Mouse (Mus musculus): ENCODE results near the gene Tspo2. TPM values are rescaled to one million over a fixed set of nuclear protein-coding genes. Genes with fewer than 3 reads are reported as not detected.

Gene Tspo2
- polyA plus RNA-seq, 1 experiment from 2014 or later, result 3.1 TPM

DNA sequence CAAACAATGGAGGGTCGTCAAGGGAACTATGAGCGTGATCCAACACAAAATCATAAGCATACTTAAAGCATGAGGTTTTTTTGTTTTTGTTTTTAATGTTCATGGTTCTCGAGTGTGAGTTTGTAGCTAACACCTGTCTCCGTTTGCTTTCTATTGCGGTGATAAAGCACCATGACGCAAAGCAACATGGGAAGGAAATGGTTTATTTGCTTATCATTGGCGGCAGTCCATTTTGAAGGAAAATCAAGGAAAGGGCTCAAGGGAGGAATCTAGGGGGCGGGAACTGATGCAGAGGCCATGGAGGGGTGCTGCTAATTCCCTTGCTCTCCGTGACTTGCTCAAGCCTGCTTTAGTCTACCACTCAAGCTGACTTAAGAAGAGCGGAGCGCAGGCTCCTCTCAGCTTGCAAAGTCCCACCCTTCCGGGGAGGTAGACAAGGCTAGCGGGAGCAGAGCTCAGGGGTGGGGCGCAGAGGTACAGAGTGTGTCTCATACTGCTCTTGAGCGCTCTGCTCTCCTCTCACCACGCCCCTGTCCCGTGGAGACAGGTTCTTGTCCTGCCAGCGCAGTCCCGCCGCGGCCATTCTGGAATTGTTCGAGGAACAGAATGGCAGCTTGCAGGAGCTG lies 15.6 kb upstream of the Tspo2 start:
- 23% methylated on average over 22 of the region's 22 CpGs for WGBS
- ATAC-seq (peak; percentile 68), DNase-seq (ENCODE audit: low spot score) (peak; percentile 36)
- H3K36me3 ChIP-seq (ENCODE audit: insufficient read depth, low read length), result no peaks in the 10 kb centered on the region
- TF ChIP-seq CTCF (IDR thresholded peaks at IDR 0.05) (no peak), EP300 (IDR thresholded peaks at IDR 0.05) (no peak)
- H3K27ac ChIP-seq (ENCODE audit: low read length), result 0 out of 2 replicates have a peak overlapping the region, but pooled peaks have one; percentile 4
- H3K9me3 ChIP-seq (ENCODE audit: low read length), result no peaks in the 10 kb centered on the region
- no peaks in the 10 kb centered on the region for H3K27me3 ChIP-seq (replicated peaks; ENCODE audit: insufficient read depth, low read length)
- no peaks in the 10 kb centered on the region for H3K4me1 ChIP-seq (ENCODE audit: insufficient read depth, low read depth, low read length)
- no peak overlapping the region for H3K9ac ChIP-seq (replicated peaks; ENCODE audit: low read depth)
- peak overlapping the region; percentile 47 for H3K4me2 ChIP-seq (replicated peaks; ENCODE audit: low read depth, low read length)
- H3K4me3 ChIP-seq (ENCODE audit: low read depth, low read length), result no peak overlapping the region

DNA sequence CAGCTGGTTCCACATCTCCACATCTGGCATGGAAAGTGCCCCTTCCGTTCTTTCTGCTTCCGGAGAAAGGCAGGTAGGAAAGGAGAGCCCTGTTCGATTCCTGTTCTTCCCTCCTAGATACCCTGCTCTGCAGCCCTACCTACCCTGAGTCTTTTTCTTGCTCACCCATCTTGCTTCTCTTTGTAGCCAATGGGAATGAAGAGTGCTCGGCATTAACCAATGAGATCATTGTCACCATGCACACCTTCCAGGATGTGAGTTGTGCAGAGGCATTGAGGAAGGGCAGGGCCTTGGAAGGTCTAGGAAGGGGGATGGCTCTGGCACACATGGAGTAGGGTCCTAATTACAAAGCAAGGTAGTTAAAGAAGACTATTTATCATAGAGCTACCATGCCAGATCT lies 12.1 kb upstream of the Tspo2 start:
- Histone ChIP-seq H3K4me2 (replicated peaks; ENCODE audit: low read depth, low read length) (no peak overlapping the region), H3K4me1 (ENCODE audit: insufficient read depth, low read depth, low read length) (no peaks in the 10 kb centered on the region), H3K9ac (replicated peaks; ENCODE audit: low read depth) (no peak overlapping the region), H3K27ac (ENCODE audit: low read length) (no peak overlapping the region), H3K9me3 (ENCODE audit: low read length) (no peaks in the 10 kb centered on the region), H3K27me3 (replicated peaks; ENCODE audit: insufficient read depth, low read length) (no peaks in the 10 kb centered on the region), H3K4me3 (ENCODE audit: low read depth, low read length) (no peak overlapping the region), H3K36me3 (ENCODE audit: insufficient read depth, low read length) (no peaks in the 10 kb centered on the region)
- DNase-seq (ENCODE audit: low spot score) (no peak), ATAC-seq (no peak)
- TF ChIP-seq CTCF (IDR thresholded peaks at IDR 0.05) (no peak), EP300 (IDR thresholded peaks at IDR 0.05) (no peak)
- WGBS, result 88% methylated on average over 4 of the region's 4 CpGs

DNA sequence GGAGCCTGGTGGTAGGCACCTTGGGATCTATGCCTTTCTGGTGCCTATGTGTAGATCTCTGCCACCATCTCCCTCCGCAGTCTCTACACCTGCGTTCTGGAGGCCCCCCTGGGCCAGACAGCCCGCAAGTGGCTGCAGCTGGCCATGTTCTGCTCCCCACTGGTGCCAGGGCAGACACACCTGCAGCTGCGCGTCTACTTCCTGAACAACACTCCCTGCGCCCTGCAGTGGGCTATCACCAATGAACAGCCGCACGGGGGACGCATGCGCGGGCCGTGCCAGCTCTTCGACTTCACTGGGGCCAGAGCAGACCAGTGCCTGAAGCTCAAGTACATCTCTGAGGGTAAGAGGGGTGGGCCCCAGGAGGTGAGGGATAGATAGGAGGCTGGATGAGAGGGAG lies 10.8 kb upstream of the Tspo2 start:
- H3K9ac ChIP-seq (replicated peaks; ENCODE audit: low read depth), result no peak overlapping the region
- ATAC-seq (no peak), DNase-seq (ENCODE audit: low spot score) (no peak)
- no peak overlapping the region for H3K27ac ChIP-seq (ENCODE audit: low read length)
- H3K36me3 ChIP-seq (ENCODE audit: insufficient read depth, low read length), result no peaks in the 10 kb centered on the region
- no peaks in the 10 kb centered on the region for H3K27me3 ChIP-seq (replicated peaks; ENCODE audit: insufficient read depth, low read length)
- no peaks in the 10 kb centered on the region for H3K4me1 ChIP-seq (ENCODE audit: insufficient read depth, low read depth, low read length)
- H3K9me3 ChIP-seq (ENCODE audit: low read length), result no peaks in the 10 kb centered on the region
- TF ChIP-seq CTCF (IDR thresholded peaks at IDR 0.05) (no peak), EP300 (IDR thresholded peaks at IDR 0.05) (no peak)
- no peak overlapping the region for H3K4me2 ChIP-seq (replicated peaks; ENCODE audit: low read depth, low read length)
- WGBS, result 94% methylated on average over 13 of the region's 13 CpGs
- no peak overlapping the region for H3K4me3 ChIP-seq (ENCODE audit: low read depth, low read length)

DNA sequence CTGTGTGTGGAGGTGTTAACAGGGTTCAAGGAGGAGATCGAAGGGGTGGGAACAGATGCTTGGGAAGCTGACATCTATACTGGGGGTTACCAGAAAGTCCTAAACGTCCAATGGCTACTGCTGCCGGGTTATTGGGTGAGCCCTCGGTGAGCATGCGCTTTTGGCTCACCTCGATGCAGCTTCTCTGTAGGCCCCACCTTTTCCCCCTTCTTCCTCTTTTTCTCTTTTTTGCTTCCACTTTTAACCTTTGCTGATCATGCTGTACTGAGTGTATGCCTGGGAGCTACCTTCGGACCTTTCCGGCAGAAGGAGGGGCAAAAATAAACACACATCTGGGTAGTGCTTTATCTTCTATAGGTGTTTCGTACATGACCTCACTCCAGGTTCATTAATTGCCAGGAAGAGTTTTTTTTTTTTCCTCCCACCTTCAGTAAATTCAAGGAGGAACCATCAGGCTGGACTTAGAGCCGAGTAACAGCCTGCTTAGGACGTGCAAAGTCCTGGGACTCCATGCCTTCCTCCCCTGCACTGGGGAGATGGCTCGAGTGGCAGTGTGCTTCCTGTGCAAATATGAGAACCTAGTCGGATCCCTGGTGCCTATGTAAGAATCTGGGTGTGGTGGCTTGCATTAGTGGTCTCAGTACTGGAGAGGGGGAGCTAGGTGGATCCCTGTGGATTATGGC lies 6.8 kb upstream of the Tspo2 start:
- H3K36me3 ChIP-seq (ENCODE audit: insufficient read depth, low read length), result no peaks in the 10 kb centered on the region
- 51% methylated on average over 13 of the region's 13 CpGs for WGBS
- no peaks in the 10 kb centered on the region for H3K27me3 ChIP-seq (replicated peaks; ENCODE audit: insufficient read depth, low read length)
- no peak overlapping the region for H3K27ac ChIP-seq (ENCODE audit: low read length)
- no peak overlapping the region for H3K4me2 ChIP-seq (replicated peaks; ENCODE audit: low read depth, low read length)
- ATAC-seq, result no peak
- TF ChIP-seq CTCF (IDR thresholded peaks at IDR 0.05) (no peak), EP300 (IDR thresholded peaks at IDR 0.05) (no peak)
- H3K9me3 ChIP-seq (ENCODE audit: low read length), result no peaks in the 10 kb centered on the region
- H3K4me3 ChIP-seq (ENCODE audit: low read depth, low read length), result no peak overlapping the region
- no peak for DNase-seq (ENCODE audit: low spot score)
- H3K9ac ChIP-seq (replicated peaks; ENCODE audit: low read depth), result no peak overlapping the region
- no peaks in the 10 kb centered on the region for H3K4me1 ChIP-seq (ENCODE audit: insufficient read depth, low read depth, low read length)

DNA sequence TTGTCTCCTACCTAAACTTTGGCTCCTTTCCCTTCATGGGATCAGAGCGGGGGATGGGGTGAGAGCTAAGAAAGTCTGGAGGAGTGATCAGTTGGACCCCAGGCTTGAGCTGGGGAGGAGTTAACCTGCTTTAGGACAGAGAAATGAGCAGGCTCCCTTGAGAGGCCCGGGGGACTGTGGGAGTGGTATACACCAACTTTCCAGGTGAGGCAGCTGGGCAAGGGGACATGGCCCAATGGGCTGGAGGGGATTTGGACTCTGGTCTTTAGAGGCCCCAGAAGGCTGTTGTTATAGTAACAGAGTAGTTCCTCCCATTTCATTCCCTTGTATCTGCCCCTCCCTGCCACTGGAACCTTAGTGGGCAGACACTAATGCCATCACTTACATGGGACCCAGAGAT lies 4.6 kb upstream of the Tspo2 start:
- no peaks in the 10 kb centered on the region for H3K9me3 ChIP-seq (ENCODE audit: low read length)
- H3K4me3 ChIP-seq (ENCODE audit: low read depth, low read length), result no peak overlapping the region
- TF ChIP-seq EP300 (IDR thresholded peaks at IDR 0.05) (no peak), CTCF (IDR thresholded peaks at IDR 0.05) (no peak)
- H3K36me3 ChIP-seq (ENCODE audit: insufficient read depth, low read length), result no peaks in the 10 kb centered on the region
- H3K4me1 ChIP-seq (ENCODE audit: insufficient read depth, low read depth, low read length), result no peaks in the 10 kb centered on the region
- ATAC-seq (no peak), DNase-seq (ENCODE audit: low spot score) (no peak)
- H3K4me2 ChIP-seq (replicated peaks; ENCODE audit: low read depth, low read length), result no peak overlapping the region
- no peaks in the 10 kb centered on the region for H3K27me3 ChIP-seq (replicated peaks; ENCODE audit: insufficient read depth, low read length)
- 86% methylated on average over 2 of the region's 2 CpGs for WGBS
- no peak overlapping the region for H3K9ac ChIP-seq (replicated peaks; ENCODE audit: low read depth)
- H3K27ac ChIP-seq (ENCODE audit: low read length), result no peak overlapping the region

DNA sequence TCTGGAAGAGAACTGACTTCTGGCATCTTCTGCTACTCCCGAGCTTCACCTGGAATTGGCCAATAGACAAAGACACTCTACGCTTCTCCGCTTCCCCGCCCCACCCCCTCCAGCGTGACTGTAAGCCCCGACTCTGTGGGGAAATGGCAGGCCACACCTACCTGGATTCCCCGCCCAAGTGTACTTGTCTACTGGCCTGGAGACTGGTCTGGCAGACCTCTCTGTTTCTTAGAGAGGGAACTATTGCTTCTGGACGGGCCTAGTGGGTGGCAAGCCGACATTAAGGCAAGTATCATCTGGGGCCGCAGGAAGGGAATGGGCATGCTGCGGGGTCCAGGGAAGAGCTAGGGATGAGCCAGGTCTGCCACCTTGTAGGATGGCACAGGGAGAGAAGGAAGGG lies 3.4 kb upstream of the Tspo2 start, which contains the start of gene Unc5cl:
Unc5cl (plus strand) TSS at position 214 of the 400 bp plus-strand sequence.
- DNase-seq (ENCODE audit: low spot score), result peak; percentile 31
- peak; percentile 65 for ATAC-seq
- Histone ChIP-seq H3K9ac (replicated peaks; ENCODE audit: low read depth) (no peak within 1 kb of the TSS), H3K27me3 (replicated peaks; ENCODE audit: insufficient read depth, low read length) (no peaks in the 10 kb centered on the region), H3K4me1 (ENCODE audit: insufficient read depth, low read depth, low read length) (no peaks in the 10 kb centered on the region), H3K9me3 (ENCODE audit: low read length) (no peaks in the 10 kb centered on the region), H3K4me2 (replicated peaks; ENCODE audit: low read depth, low read length) (0 out of 2 replicates have a peak within 1 kb of the TSS, but pooled peaks have one; percentile 19), H3K27ac (ENCODE audit: low read length) (no peak within 1 kb of the TSS), H3K4me3 (ENCODE audit: low read depth, low read length) (no peak within 1 kb of the TSS), H3K36me3 (ENCODE audit: insufficient read depth, low read length) (no peaks in the 10 kb centered on the region)
- TF ChIP-seq EP300 (IDR thresholded peaks at IDR 0.05), result no peak
- TF ChIP-seq CTCF (IDR thresholded peaks at IDR 0.05), result no peak
- WGBS, result 46% methylated on average over 11 of the region's 11 CpGs

Data from lung, postnatal 0 days (tissue).